Mouse (Mus musculus) cerebellum, adult (tissue): ENCODE measurements around the gene H2-Ob.
"Not testable (repeated sequence)": the region's sequence is repeated elsewhere in the genome, so short reads cannot be mapped to it uniquely, and the experiment has no call there.

Experiments used
- ATAC-seq: cut with Nextera tagmentation; 2 replicates; pipeline ENCODE4 v1.9.2; 2017; ENCODE audit warnings: mild to moderate bottlenecking, moderate library complexity, mixed read lengths; ENCODE audit not compliant: insufficient number of reproducible peaks, low FRiP score, low TSS enrichment

The H2-Ob gene

GRCm38 (mm10) chr17:34206731-34207130, 32.0 kb upstream of the H2-Ob start:
- ATAC-seq: no peak

DNA sequence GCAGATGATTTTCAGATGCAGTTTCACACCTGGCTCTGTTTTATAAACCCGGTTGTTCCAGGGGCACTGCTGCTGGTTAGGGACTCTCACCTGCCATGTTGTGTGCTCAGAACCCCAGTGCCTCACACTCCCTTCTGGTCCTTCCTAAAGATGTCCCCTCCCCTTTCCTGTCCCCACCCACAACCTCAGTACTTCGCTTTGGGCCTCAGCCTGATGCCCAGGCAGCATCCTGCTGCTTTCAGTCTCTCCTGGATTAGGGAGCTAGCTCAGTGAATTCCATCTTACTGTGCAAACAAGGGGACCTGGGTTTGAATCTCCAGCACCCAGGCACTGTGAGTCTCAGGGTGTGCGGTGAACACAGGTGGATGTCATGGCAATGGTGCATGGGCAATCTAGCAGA, 31.2 kb upstream of the H2-Ob start:
- no peak for ATAC-seq

GRCm38 (mm10) chr17:34207866-34208265, 30.8 kb upstream of the H2-Ob start:
- no peak for ATAC-seq

DNA sequence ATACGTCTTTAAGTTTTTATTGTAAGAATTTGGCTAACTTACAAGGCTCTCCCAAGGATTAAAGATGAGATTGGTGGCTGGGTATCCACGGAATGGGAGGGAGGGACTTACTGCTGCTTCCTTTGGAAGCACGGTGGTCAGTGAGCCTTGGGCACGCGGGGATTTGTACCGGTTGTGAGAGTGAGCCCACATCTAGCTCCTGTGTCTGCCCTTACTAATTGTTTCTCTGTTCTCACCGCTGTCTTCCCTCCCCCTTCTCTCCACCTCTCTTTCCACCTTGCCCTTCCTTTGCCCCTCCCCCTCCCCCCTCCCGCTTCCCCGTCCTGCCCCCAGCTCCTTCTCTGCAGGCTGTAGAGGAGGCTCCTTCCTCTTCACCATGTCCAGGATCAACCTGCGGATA, 30.3 kb upstream of the H2-Ob start:
- no peak for ATAC-seq

DNA sequence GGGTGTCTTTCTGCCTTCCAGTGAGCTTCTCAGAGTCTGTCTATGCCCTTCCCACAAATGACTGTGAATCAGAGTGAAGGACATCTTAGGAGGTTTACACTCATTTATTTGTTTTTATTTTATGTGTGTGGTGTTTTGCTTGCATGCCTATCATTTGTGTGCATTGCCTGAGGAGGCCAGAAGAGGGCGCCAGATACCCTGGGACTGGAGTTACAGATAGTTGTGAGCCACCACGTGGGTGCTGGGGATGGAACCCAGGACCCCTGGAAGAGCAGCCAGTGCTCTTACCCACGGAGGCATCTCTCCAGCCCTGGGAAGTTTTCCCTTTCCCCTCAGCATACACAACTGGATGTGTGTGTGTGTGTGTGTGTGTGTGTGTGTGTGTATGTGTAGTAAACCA, 29.0 kb upstream of the H2-Ob start:
- ATAC-seq: no peak

- ATAC-seq: no peak
Observed at GRCm38 (mm10) chr17:34210599-34210998, 28.1 kb upstream of the H2-Ob start.

DNA sequence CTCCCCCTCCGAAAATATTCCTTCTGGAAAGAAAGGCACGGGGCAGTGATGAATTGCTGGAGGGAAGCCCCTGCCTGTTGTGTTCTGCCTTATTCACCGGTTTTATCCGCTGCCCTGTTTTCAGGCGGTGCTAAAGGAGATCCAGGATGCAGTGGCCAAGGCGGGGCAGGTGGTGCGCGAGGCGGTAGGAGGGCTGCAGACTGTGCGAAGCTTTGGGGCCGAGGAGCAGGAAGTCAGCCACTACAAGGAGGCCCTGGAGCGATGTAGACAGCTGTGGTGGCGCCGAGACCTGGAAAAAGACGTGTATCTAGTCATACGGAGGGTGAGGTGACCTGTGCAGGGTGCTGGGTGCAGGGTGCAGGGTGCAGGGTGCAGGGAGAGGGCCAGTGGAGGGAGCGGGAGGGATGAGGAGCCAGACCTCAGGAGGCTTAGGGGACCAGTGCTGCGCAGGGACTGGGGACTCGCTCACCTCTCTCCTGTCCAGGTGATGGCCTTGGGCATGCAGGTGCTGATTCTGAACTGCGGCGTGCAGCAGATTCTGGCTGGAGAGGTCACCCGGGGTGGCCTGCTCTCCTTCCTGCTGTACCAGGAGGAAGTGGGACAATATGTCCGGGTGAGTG, 26.8 kb upstream of the H2-Ob start:
- no peak for ATAC-seq

DNA sequence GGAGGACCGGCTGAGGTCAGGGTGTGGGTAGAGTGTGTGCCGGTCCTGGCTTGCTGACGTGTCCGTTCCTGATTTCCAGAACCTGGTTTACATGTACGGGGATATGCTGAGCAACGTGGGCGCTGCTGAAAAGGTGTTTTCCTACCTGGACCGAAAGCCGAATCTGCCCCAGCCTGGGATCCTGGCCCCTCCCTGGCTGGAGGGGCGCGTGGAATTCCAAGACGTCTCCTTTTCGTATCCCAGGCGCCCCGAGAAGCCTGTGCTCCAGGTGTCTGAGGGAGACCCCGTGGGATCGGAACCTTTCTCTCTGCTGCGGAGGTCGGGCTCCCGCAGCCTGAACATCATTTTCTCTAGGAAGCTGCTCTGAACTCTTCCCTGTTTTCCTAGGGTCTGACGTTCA, 24.8 kb upstream of the H2-Ob start:
- no peak for ATAC-seq

DNA sequence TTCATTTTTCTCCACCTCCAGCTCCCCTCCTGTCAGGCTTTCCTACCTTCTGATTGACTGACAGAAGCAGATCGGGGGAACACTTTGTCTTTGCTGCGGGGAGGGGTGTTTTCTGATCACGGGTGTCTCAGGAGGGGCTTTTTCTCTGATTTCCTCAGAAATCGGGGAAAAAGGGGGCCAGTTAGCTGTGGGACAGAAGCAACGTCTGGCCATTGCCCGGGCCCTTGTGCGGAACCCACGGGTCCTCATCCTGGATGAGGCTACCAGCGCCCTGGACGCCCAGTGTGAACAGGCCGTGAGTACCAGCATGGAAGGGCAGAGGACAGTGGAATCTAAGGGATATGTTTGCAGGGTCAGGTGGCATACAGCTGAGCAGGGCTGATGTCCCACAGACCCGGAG, 23.5 kb upstream of the H2-Ob start:
- ATAC-seq: no peak

GRCm38 (mm10) chr17:34217216-34217928, 21.3 kb upstream of the H2-Ob start:
- ATAC-seq: no peak

GRCm38 (mm10) chr17:34217986-34218385, 20.7 kb upstream of the H2-Ob start:
- ATAC-seq: no peak

DNA sequence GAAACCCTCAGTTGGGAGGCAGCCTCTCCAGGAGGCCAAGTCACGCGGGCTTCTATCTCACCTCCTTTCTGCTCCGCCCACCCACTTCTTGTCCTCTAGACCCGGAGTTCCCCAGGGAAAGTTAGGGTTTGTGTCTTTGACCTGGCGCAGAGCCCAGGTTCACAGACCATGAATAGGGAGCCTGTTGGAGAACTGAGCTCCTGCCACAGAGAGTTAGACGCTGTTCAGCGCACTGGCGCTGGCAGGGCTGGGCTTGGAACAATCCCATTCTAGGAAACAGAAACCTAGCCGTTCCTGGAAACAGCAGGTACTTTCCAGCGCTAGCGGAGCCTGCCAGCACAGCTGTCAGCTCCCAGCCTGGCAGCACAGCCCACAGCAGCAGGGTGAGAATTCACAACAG, 20.0 kb upstream of the H2-Ob start:
- ATAC-seq: no peak

DNA sequence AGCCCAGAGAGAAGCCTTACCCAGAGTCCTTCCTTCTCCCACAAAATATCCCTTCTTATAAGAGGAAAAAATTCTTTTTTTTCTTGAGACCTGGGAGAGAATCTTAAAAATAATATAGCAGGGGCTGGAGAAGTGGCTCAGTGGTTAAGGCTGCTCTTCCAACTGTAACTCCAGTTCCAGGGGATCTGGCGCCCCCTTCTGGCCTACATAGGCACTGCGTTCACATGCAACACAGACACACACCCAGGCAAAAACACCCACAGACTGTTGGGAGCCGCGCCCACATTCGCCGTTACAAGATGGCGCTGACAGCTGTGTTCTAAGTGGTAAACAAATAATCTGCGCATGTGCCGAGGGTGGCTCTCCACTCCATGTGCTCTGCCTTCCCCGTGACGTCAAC, 19.6 kb upstream of the H2-Ob start:
- ATAC-seq: not testable (repeated sequence)

DNA sequence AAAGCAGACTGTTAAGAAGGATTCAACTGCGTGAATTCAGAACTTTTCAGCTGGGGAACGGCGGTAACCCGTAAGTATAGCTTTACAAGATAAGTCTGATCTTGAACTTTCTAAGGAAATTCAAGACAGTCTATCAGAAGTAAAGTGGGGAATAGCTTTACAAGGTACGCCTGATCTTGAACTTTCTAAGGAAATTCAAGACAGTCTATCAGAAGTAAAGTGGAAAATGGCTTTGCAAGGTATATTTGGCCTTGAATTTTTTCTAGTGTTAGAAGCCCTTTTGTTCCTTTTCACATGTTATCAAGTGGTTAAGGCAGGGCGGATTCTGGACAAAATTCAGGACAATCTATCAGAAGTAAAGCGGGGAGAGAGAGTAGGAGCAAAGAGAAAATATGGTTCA, 18.9 kb upstream of the H2-Ob start:
- ATAC-seq: not testable (repeated sequence)

DNA sequence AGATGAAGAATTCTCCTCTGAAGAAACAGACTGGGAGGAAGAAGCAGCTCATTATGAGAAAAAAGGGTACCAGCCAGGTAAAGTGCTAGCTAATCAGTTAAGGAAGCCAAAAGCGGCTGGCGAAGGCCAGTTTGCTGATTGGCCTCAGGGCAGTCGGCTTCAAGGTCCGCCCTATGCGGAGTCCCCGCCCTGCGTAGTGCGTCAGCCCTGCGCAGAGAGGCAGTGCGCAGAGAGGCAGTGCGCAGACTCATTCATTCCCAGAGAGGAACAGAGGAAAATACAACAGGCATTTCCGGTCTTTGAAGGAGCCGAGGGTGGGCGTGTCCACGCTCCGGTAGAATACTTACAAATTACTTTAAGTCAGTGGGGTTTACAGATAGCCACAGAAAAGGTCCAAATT, 18.3 kb upstream of the H2-Ob start:
- ATAC-seq: not testable (repeated sequence)

DNA sequence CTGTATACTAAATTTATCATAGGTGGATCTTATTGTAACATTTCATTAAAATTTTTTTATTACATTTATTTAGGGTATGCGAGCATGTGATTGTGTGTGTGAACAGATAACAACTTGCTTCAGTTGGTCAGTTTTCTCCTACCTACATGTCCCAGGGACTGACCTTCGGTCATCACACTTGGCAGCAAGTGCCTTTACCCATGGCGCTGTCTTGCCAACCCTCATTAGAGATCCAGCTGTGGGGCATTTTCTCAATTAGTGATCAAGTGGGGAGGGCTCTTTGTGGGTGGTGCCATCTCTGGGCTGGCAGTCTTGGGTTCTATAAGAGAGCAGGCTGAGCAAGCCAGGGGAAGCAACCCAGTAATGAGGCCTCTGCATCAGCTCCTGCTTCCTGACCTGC, 13.9 kb upstream of the H2-Ob start:
- ATAC-seq: no peak

DNA sequence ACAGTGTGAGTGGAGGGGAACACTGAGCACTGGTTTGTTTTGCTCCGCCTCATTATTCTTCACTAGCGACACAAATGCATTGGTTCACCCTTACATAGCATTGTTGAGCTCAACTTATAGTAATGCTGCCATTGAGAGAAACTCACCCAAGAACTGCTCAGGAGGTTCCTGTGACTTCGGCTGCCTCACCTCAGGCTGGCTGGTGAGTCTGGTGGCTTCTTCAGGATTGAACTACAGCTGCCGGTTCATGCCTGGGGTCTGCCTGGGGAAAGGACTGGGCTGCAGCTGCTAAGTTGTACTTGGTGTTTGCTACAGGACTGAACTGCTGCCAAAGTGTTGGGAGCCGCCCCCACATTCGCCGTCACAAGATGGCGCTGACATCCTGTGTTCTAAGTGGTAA, 13.3 kb upstream of the H2-Ob start:
- no peak for ATAC-seq

- ATAC-seq: not testable (repeated sequence)
Observed at GRCm38 (mm10) chr17:34225911-34226310, 12.8 kb upstream of the H2-Ob start.

GRCm38 (mm10) chr17:34230971-34231370, 7.7 kb upstream of the H2-Ob start:
- ATAC-seq: not testable (repeated sequence)

GRCm38 (mm10) chr17:34232021-34232420, 6.7 kb upstream of the H2-Ob start:
- not testable (repeated sequence) for ATAC-seq

GRCm38 (mm10) chr17:34234926-34235325, 3.8 kb upstream of the H2-Ob start:
- ATAC-seq: no peak; the same call in 1 of the 2 replicates

- no peak for ATAC-seq
Observed at GRCm38 (mm10) chr17:34236691-34237090, 2.0 kb upstream of the H2-Ob start.
